Mouse (Mus musculus) embryonic facial prominence, embryonic 15.5 days (tissue): Measurements from ENCODE around the gene Pcbp3. TPM values are rescaled to one million over a fixed set of nuclear protein-coding genes. Genes with fewer than 3 reads are reported as not detected.

Source experiments
- ATAC-seq: fragments of 200-750 bp; cut with Nextera tagmentation; 2 replicates; pipeline ENCODE4 v1.8.0; 2017; ENCODE audit warnings: low read depth, moderate TSS enrichment; ENCODE audit not compliant: insufficient number of reproducible peaks, low FRiP score, low TSS enrichment
- H3K27ac ChIP-seq: fragments of 300-500 bp; sonication (generic); replicated peaks from 2 replicates; pipeline ENCODE4 v1.5.1; 2015; ENCODE audit warnings: mild to moderate bottlenecking, inconsistent platforms
- H3K27me3 ChIP-seq: fragments of 300-500 bp; sonication (generic); 2 replicates; pipeline ENCODE4 v1.6.1; 2015; ENCODE audit warnings: inconsistent platforms
- H3K36me3 ChIP-seq: fragments of 300-500 bp; sonication (generic); 2 replicates; pipeline ENCODE4 v1.6.1; 2015; ENCODE audit warnings: mild to moderate bottlenecking, inconsistent platforms
- H3K4me1 ChIP-seq: fragments of 300-500 bp; sonication (generic); 2 replicates; pipeline ENCODE4 v1.6.1; 2015; ENCODE audit warnings: inconsistent platforms
- H3K4me2 ChIP-seq: fragments of 300-500 bp; sonication (generic); replicated peaks from 2 replicates; pipeline ENCODE4 v1.6.1; 2015; ENCODE audit warnings: mild to moderate bottlenecking, inconsistent platforms
- H3K4me3 ChIP-seq: fragments of 300-500 bp; sonication (generic); replicated peaks from 2 replicates; pipeline ENCODE4 v1.5.1; 2015; ENCODE audit warnings: mild to moderate bottlenecking, inconsistent platforms
- H3K9ac ChIP-seq: fragments of 300-500 bp; sonication (generic); 2 replicates; pipeline ENCODE4 v1.6.1; 2015; ENCODE audit warnings: inconsistent platforms
- H3K9me3 ChIP-seq: fragments of 300-500 bp; sonication (generic); replicated peaks from 2 replicates; pipeline ENCODE4 v1.6.1; 2016; ENCODE audit warnings: inconsistent platforms
- WGBS: fragments of 180-500 bp; shearing (Covaris S2); methylation state at CpG from one replicate; pipeline ENCODE4 v1.1.7; 2015; 5-methylcytosine and 5-hydroxymethylcytosine counted together
- polyA plus RNA-seq: library from polyadenylated mRNA; unstranded; fragments of >200 nt; fragmentation: Nextera tagmentation; extraction: Ambion mirVana; gene quantifications from 2 replicates; pipeline ENCODE4 v1.2.1, GENCODE M21; 2015

Gene Pcbp3
- polyA plus RNA-seq, 1 experiment from 2014 or later: 27.7 TPM

GRCm38 (mm10) chr10:76714303-76714702 lies 247.4 kb downstream of the Pcbp3 start:
- Histone ChIP-seq H3K4me2 (no peak overlapping the region), H3K4me3 (no peak overlapping the region), H3K27me3 (no peaks in the 10 kb centered on the region), H3K9ac (no peak overlapping the region), H3K27ac (no peak overlapping the region), H3K4me1 (no peaks in the 10 kb centered on the region), H3K9me3 (no peaks in the 10 kb centered on the region), H3K36me3 (peaks cover 95% of the 10 kb centered on the region)
- no peak for ATAC-seq
- WGBS: 84% methylated on average over 7 of the region's 7 CpGs

GRCm38 (mm10) chr10:76712500-76712899 lies 249.2 kb downstream of the Pcbp3 start:
- no peak overlapping the region for H3K4me2 ChIP-seq
- H3K4me3 ChIP-seq: no peak overlapping the region
- no peak for ATAC-seq
- no peaks in the 10 kb centered on the region for H3K4me1 ChIP-seq
- H3K9me3 ChIP-seq: no peaks in the 10 kb centered on the region
- no peak overlapping the region for H3K9ac ChIP-seq
- no peaks in the 10 kb centered on the region for H3K27me3 ChIP-seq
- peaks cover 86% of the 10 kb centered on the region for H3K36me3 ChIP-seq
- WGBS: 80% methylated on average over 3 of the region's 3 CpGs
- no peak overlapping the region for H3K27ac ChIP-seq

Other genes starting within 250 kb of the Pcbp3 start
- gene Col6a1, start 235.7 kb downstream of the Pcbp3 start, polyA plus RNA-seq: 419 and 472 TPM in 2 replicates
- gene Slc19a1, start 70.4 kb upstream of the Pcbp3 start, polyA plus RNA-seq: 29.0 and 32.5 TPM in 2 replicates
- 85.6 and 86.5 TPM in 2 replicates for gene Col18a1, start 204.7 kb upstream of the Pcbp3 start, polyA plus RNA-seq